Mouse (Mus musculus): Measurements from ENCODE around the gene Trim34a.
"Not testable (repeated sequence)": the region's sequence is repeated elsewhere in the genome, so short reads cannot be mapped to it uniquely, and the experiment has no call there.

Gene Trim34a

GRCm38 (mm10) chr7:104244287-104245181 lies at the start of gene Trim34a:
Trim34a (plus strand) TSS chr7:104244457.
- DNase-seq = peak; percentile 1

DNA sequence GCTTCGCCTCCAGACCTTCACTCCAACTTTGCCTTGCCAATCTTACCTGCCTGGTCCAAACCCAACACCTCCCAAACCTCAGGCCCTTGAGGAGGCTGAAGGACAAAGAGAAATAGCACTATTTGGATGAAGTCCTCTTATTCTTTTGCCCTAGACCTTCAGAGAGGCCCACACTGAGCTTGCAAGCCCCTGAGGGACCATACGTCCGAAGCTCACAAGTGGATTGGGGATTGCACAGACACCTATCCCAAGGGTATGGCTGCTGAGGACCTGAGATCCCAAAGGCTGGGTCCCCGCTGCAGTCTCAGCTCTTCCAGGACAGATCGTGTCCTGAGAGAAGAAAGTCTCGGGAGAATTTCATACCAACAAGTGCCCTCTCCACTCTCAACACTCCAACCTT lies 48.4 kb upstream of the Trim34a start, which contains the start of gene Olfr649:
Gene Olfr649, minus strand, starts transcription at position 101 of the 400 bp plus-strand sequence.
- no peak for DNase-seq

- peak; percentile 19 to 36 for DNase-seq
Observed at GRCm38 (mm10) chr7:104199822-104200221, 44.4 kb upstream of the Trim34a start.

GRCm38 (mm10) chr7:104206197-104206596 lies 38.1 kb upstream of the Trim34a start:
- no peak for DNase-seq

DNA sequence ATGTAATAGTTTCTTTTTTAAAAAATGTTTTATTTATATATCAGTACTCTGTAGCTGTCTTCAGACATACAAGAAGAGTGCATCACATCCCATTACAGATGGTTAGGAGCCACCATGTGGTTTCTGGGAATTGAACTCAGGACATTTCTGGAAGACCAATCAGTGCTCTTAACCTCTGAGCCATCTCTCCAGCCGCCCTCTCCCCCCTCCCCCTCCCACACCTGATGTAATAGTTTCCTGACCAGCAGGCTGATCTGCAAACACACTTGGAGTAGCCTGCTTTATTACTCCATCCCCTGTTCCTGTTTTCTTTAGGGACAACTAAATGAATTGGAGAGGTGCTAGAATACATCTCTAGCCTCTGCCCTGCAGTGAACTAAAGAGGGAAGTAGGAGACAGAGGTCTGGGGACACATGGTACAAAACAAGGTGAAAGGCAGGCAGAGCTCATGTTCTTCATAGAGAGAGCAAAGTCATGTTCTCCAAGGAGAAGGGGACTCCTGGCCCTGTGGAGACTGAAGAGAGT lies 28.2 kb upstream of the Trim34a start:
- DNase-seq = no peak

DNA sequence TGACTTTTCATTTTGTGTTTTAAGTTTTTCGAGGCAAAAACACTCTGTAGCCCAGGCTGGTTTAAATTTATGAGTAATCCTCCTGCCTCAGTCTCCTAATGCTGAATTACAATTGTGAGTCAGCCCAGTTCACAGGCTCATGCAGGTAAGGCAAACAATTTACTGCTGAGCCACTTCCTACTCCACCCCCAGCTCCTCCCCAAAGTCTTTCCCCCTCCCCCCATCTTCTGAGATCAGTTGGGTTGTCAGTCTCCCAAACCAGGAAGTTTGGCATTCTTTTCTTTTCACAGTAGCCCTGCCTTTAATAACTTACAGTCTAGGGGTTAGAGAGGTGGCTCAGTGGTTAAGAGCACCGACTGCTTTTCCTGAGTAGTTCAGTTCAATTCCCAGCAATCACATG lies 26.4 kb upstream of the Trim34a start:
- no peak for DNase-seq

- peak; percentile 7 to 46 for DNase-seq
Observed at GRCm38 (mm10) chr7:104218701-104219569, 25.3 kb upstream of the Trim34a start, which contains the start of gene Trim6. Trim6 (plus strand) TSS chr7:104218793.

- DNase-seq = peak in 1 of 2 experiments; percentile 1
Observed at GRCm38 (mm10) chr7:104231203-104231602, 13.1 kb upstream of the Trim34a start.

DNA sequence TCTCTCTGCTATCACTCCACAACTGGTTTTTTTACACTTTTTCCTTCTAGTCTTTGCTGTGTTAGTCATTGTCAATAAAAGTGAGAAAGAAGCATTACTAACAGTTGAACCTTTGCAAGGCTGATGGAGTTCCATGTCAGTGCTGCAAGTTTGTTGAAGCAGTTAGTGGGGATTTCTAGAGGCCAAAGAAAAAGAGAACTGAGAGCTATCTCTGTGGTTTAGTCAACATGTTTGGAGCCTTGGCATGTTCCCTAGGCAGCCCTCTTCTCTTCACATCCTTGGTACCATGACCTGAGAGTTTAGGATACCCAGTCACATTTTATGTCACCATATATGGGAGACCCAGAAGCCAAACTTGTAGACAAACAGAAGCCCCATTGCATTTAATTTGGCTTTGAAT lies 3.4 kb upstream of the Trim34a start:
- no peak for DNase-seq

DNA sequence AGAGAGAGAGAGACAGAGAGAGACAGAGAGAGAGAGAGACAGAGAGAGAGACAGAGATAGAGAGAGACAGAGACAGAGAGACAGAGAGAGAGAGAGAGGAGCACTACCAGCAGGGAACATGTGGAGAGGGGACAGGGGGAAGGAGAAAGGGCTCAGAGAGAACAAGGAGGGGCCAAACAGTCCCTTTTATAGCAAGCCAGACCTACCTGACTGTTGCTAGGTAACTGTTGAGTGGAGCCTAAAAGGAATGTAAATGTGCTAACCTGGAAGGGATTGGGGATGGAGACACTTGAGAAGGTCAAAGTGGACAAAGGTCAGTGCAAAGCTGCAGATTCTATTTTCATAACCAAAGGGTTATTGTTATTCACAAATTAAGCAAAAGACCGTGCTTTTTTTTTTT lies 641 bp upstream of the Trim34a start:
- DNase-seq = no peak

- not testable (repeated sequence) for DNase-seq
Observed at GRCm38 (mm10) chr7:104260380-104260779, 16.1 kb downstream of the Trim34a start.

- DNase-seq = not testable (repeated sequence)
Observed at GRCm38 (mm10) chr7:104265335-104265734, 21.1 kb downstream of the Trim34a start.

DNA sequence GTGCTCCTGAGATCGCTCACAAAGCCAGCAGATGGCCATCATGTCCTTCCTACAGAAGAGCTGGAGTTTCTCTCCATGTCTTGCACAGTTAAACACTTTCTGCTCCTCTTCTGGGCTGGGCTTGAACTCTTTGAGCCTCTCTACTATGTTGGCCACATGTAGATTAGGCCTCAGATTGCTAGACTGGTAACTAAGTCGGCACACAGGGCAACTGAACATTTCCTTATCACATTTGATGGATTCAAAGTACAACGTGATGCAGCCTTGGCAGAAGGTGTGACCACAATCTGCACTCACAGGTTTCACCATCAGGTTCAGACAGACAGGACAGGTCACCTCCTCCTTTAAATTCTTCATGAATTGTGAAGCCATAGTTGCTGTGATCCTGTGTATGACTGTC lies 35.1 kb downstream of the Trim34a start:
- DNase-seq = not testable (repeated sequence)

- not testable (repeated sequence) for DNase-seq
Observed at GRCm38 (mm10) chr7:104287576-104288443, 43.6 kb downstream of the Trim34a start, which contains the start of gene Trim5. Trim5 (minus strand) TSS chr7:104288094.

DNA sequence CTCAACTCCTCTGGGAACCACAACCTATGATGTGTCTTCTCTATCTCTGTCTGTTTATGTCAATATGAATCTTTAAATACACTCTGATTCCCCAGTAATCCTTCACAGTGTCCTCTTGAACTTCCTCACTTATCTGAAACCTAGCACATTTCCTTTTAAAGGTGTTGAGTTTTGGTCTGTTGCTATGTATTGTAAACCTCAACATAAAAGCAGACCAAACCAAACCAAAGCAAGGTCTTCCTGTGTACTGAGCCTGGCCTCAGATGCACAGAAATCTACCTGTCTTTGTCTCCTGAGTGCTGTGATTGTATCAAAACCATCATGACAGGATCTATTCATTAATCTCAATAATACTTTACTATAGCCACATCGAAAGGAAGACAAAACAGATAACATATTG lies 46.4 kb downstream of the Trim34a start:
- DNase-seq = no peak

- DNase-seq = no peak
Observed at GRCm38 (mm10) chr7:104291638-104292400, 47.6 kb downstream of the Trim34a start.

Measured in cerebellum, postnatal 14 days (tissue).